Mouse (Mus musculus) lung, embryonic 15.5 days (tissue): Measurements from ENCODE around the gene Fam129a. TPM values are rescaled to one million over a fixed set of nuclear protein-coding genes. Genes with fewer than 3 reads are reported as not detected.

Experiments
- ATAC-seq: fragments of 200-750 bp; cut with Nextera tagmentation; 2 replicates; pipeline ENCODE4 v1.8.0; 2017; ENCODE audit warnings: moderate number of reproducible peaks, borderline replicate concordance; ENCODE audit not compliant: low FRiP score, low TSS enrichment; ENCODE audit errors: extremely low read depth
- H3K27ac ChIP-seq: fragments of 300-500 bp; sonication (generic); 2 replicates; pipeline ENCODE4 v1.5.1; 2015; ENCODE audit warnings: moderate library complexity, mild to moderate bottlenecking, inconsistent platforms
- H3K27me3 ChIP-seq: fragments of 300-500 bp; sonication (generic); 2 replicates; pipeline ENCODE4 v1.6.1; 2015; ENCODE audit warnings: inconsistent platforms
- H3K36me3 ChIP-seq: fragments of 300-500 bp; sonication (generic); 2 replicates; pipeline ENCODE4 v1.6.1; 2015; ENCODE audit warnings: inconsistent platforms
- H3K4me1 ChIP-seq: fragments of 300-500 bp; sonication (generic); 2 replicates; pipeline ENCODE4 v1.6.1; 2015; ENCODE audit warnings: inconsistent platforms
- H3K4me2 ChIP-seq: fragments of 300-500 bp; sonication (generic); 2 replicates; pipeline ENCODE4 v1.6.1; 2015; ENCODE audit warnings: inconsistent platforms, mild to moderate bottlenecking, moderate library complexity
- H3K4me3 ChIP-seq: fragments of 300-500 bp; sonication (generic); 2 replicates; pipeline ENCODE4 v1.5.1; 2015; ENCODE audit warnings: mild to moderate bottlenecking, inconsistent platforms
- H3K9ac ChIP-seq: fragments of 300-500 bp; sonication (generic); 2 replicates; pipeline ENCODE4 v1.6.1; 2015; ENCODE audit warnings: inconsistent platforms
- H3K9me3 ChIP-seq: fragments of 300-500 bp; sonication (generic); 2 replicates; pipeline ENCODE4 v1.6.1; 2016; ENCODE audit warnings: inconsistent platforms
- WGBS: fragments of 180-500 bp; shearing (Covaris S2); methylation state at CpG from one replicate; pipeline ENCODE4 v1.1.7; 2015; 5-methylcytosine and 5-hydroxymethylcytosine counted together
- polyA plus RNA-seq: library from polyadenylated mRNA; unstranded; fragments of >200 nt; fragmentation: Nextera tagmentation; extraction: Ambion mirVana; gene quantifications from 2 replicates; pipeline ENCODE4 v1.2.1, GENCODE M21; 2015

Gene Fam129a
- polyA plus RNA-seq, 1 experiment from 2014 or later, result 10.4 TPM

GRCm38 (mm10) chr1:151660251-151660650 lies 89.3 kb downstream of the Fam129a start:
- 70% methylated on average over 4 of the region's 4 CpGs for WGBS
- Histone ChIP-seq H3K27ac (no peak overlapping the region), H3K9ac (no peak overlapping the region), H3K4me3 (no peak overlapping the region), H3K27me3 (no peaks in the 10 kb centered on the region), H3K36me3 (no peaks in the 10 kb centered on the region), H3K9me3 (no peaks in the 10 kb centered on the region), H3K4me1 (0 out of 2 replicates have a peak, but pooled peaks cover 9% of the 10 kb centered on the region), H3K4me2 (no peak overlapping the region)
- no peak for ATAC-seq

- H3K4me1 ChIP-seq, result 0 out of 2 replicates have a peak, but pooled peaks cover 9% of the 10 kb centered on the region
These were observed 89.9 kb downstream of the Fam129a start for GRCm38 (mm10) chr1:151660883-151661282.

GRCm38 (mm10) chr1:151661684-151662439 lies 90.9 kb downstream of the Fam129a start:
- no peaks in the 10 kb centered on the region for H3K27me3 ChIP-seq
- H3K27ac ChIP-seq, result no peak overlapping the region
- 83% methylated on average over 7 of the region's 7 CpGs for WGBS
- no peak overlapping the region for H3K4me3 ChIP-seq
- H3K36me3 ChIP-seq, result no peaks in the 10 kb centered on the region
- no peak overlapping the region for H3K4me2 ChIP-seq
- no peak for ATAC-seq
- H3K9me3 ChIP-seq, result no peaks in the 10 kb centered on the region
- 0 out of 2 replicates have a peak, but pooled peaks cover 9% of the 10 kb centered on the region for H3K4me1 ChIP-seq
- no peak overlapping the region for H3K9ac ChIP-seq

More at GRCm38 (mm10) chr1:151660883-151661282, 89.9 kb downstream of the Fam129a start:
- ATAC-seq, result no peak
- Histone ChIP-seq H3K36me3 (no peaks in the 10 kb centered on the region), H3K4me2 (no peak overlapping the region), H3K9me3 (no peaks in the 10 kb centered on the region), H3K27me3 (no peaks in the 10 kb centered on the region), H3K9ac (no peak overlapping the region), H3K27ac (no peak overlapping the region), H3K4me3 (no peak overlapping the region)
- WGBS, result 84% methylated on average over 6 of the region's 6 CpGs

GRCm38 (mm10) chr1:151662958-151663357 lies 92.0 kb downstream of the Fam129a start:
- no peak overlapping the region for H3K4me2 ChIP-seq
- no peaks in the 10 kb centered on the region for H3K36me3 ChIP-seq
- no peaks in the 10 kb centered on the region for H3K9me3 ChIP-seq
- no peaks in the 10 kb centered on the region for H3K27me3 ChIP-seq
- H3K27ac ChIP-seq, result no peak overlapping the region
- H3K4me3 ChIP-seq, result no peak overlapping the region
- H3K9ac ChIP-seq, result no peak overlapping the region
- H3K4me1 ChIP-seq, result 0 out of 2 replicates have a peak, but pooled peaks cover 9% of the 10 kb centered on the region
- ATAC-seq, result no peak
- WGBS, result 73% methylated on average over 6 of the region's 6 CpGs

GRCm38 (mm10) chr1:151664384-151664783 lies 93.4 kb downstream of the Fam129a start:
- Histone ChIP-seq H3K27ac (peak overlapping the region; percentile 22; the same call in 1 of the 2 replicates), H3K27me3 (no peaks in the 10 kb centered on the region), H3K9me3 (no peaks in the 10 kb centered on the region), H3K9ac (no peak overlapping the region), H3K4me1 (0 out of 2 replicates have a peak, but pooled peaks cover 6% of the 10 kb centered on the region), H3K4me3 (no peak overlapping the region), H3K4me2 (no peak overlapping the region), H3K36me3 (no peaks in the 10 kb centered on the region)
- WGBS, result 84% methylated on average over 10 of the region's 10 CpGs
- ATAC-seq, result no peak

- no peaks in the 10 kb centered on the region for H3K36me3 ChIP-seq
- WGBS, result 71% methylated on average over 7 of the region's 7 CpGs
- H3K27ac ChIP-seq, result peak overlapping the region; percentile 65
- no peaks in the 10 kb centered on the region for H3K9me3 ChIP-seq
- no peak overlapping the region for H3K4me2 ChIP-seq
- no peaks in the 10 kb centered on the region for H3K27me3 ChIP-seq
- no peak overlapping the region for H3K4me3 ChIP-seq
- 0 out of 2 replicates have a peak, but pooled peaks cover 6% of the 10 kb centered on the region for H3K4me1 ChIP-seq
- H3K9ac ChIP-seq, result no peak overlapping the region
- ATAC-seq, result no peak
These were observed 93.9 kb downstream of the Fam129a start for GRCm38 (mm10) chr1:151664837-151665431.

GRCm38 (mm10) chr1:151667351-151668074 lies 96.5 kb downstream of the Fam129a start:
- Histone ChIP-seq H3K36me3 (no peaks in the 10 kb centered on the region), H3K4me1 (0 out of 2 replicates have a peak, but pooled peaks cover 6% of the 10 kb centered on the region), H3K9ac (no peak overlapping the region), H3K4me2 (no peak overlapping the region), H3K4me3 (no peak overlapping the region), H3K27ac (no peak overlapping the region), H3K9me3 (no peaks in the 10 kb centered on the region), H3K27me3 (no peaks in the 10 kb centered on the region)
- WGBS, result 78% methylated on average over 10 of the region's 10 CpGs
- no peak for ATAC-seq

GRCm38 (mm10) chr1:151670006-151670591 lies 99.1 kb downstream of the Fam129a start:
- no peaks in the 10 kb centered on the region for H3K9me3 ChIP-seq
- no peak for ATAC-seq
- H3K36me3 ChIP-seq, result no peaks in the 10 kb centered on the region
- no peak overlapping the region for H3K4me2 ChIP-seq
- WGBS, result 82% methylated on average over 9 of the region's 9 CpGs
- no peak overlapping the region for H3K4me3 ChIP-seq
- H3K27ac ChIP-seq, result no peak overlapping the region; the same call in 1 of the 2 replicates
- H3K27me3 ChIP-seq, result no peaks in the 10 kb centered on the region
- H3K4me1 ChIP-seq, result no peaks in the 10 kb centered on the region
- no peak overlapping the region for H3K9ac ChIP-seq

- H3K4me3 ChIP-seq, result no peak overlapping the region
- H3K9me3 ChIP-seq, result no peaks in the 10 kb centered on the region
- H3K4me1 ChIP-seq, result peaks cover 23% of the 10 kb centered on the region
- 29% methylated on average over 5 of the region's 5 CpGs for WGBS
- no peaks in the 10 kb centered on the region for H3K27me3 ChIP-seq
- no peaks in the 10 kb centered on the region for H3K36me3 ChIP-seq
- no peak overlapping the region for H3K4me2 ChIP-seq
- H3K27ac ChIP-seq, result no peak overlapping the region
- H3K9ac ChIP-seq, result no peak overlapping the region
- ATAC-seq, result peak; percentile 32; the same call in 1 of the 2 replicates
These were observed 104.7 kb downstream of the Fam129a start for GRCm38 (mm10) chr1:151675684-151676083.

- Histone ChIP-seq H3K27me3 (no peaks in the 10 kb centered on the region), H3K27ac (peak overlapping the region; percentile 54; the same call in 1 of the 2 replicates), H3K36me3 (no peaks in the 10 kb centered on the region), H3K4me1 (peaks cover 23% of the 10 kb centered on the region), H3K9me3 (no peaks in the 10 kb centered on the region), H3K4me3 (no peak overlapping the region), H3K9ac (no peak overlapping the region), H3K4me2 (no peak overlapping the region)
- ATAC-seq, result no peak
- 45% methylated on average over 3 of the region's 4 CpGs for WGBS
These were observed 106.3 kb downstream of the Fam129a start for GRCm38 (mm10) chr1:151677185-151677809.

- Histone ChIP-seq H3K36me3 (no peaks in the 10 kb centered on the region), H3K27ac (peak overlapping the region; percentile 29; the same call in 1 of the 2 replicates), H3K4me3 (no peak overlapping the region), H3K4me1 (peaks cover 23% of the 10 kb centered on the region), H3K4me2 (no peak overlapping the region), H3K9me3 (no peaks in the 10 kb centered on the region), H3K27me3 (no peaks in the 10 kb centered on the region), H3K9ac (no peak overlapping the region)
- WGBS, result 42% methylated on average over 4 of the region's 4 CpGs
- no peak for ATAC-seq
These were observed 107.0 kb downstream of the Fam129a start for GRCm38 (mm10) chr1:151677975-151678374.
